Mouse (Mus musculus): Measurements from ENCODE around the gene Hist1h3d. TPM values are rescaled to one million over a fixed set of nuclear protein-coding genes. Genes with fewer than 3 reads are reported as not detected.
"Not testable (repeated sequence)": the region's sequence is repeated elsewhere in the genome, so short reads cannot be mapped to it uniquely, and the experiment has no call there.

Hist1h3d gene
- polyA plus RNA-seq, 1 experiment from 2014 or later = 0.13 TPM

- 48% methylated on average over 7 of the region's 8 CpGs for WGBS (ENCODE audit: missing documents)
- Histone ChIP-seq H3K27ac (peak overlapping the region; percentile 75), H3K36me3 (ENCODE audit: inconsistent target) (no peaks in the 10 kb centered on the region), H3K4me3 (ENCODE audit: inconsistent target) (no peak overlapping the region; the same call in 1 of the 2 replicates), H3K79me2 (ENCODE audit: inconsistent target) (no peaks in the 10 kb centered on the region)
These were observed 23.3 kb upstream of the Hist1h3d start for GRCm38 (mm10) chr13:23551931-23552914.

- Histone ChIP-seq H3K4me3 (ENCODE audit: inconsistent target) (no peak within 1 kb of the TSS), H3K79me2 (ENCODE audit: inconsistent target) (no peaks in the 10 kb centered on the region), H3K36me3 (ENCODE audit: inconsistent target) (no peaks in the 10 kb centered on the region), H3K27ac (peak within 1 kb of the TSS; percentile 75)
These were observed 22.6 kb upstream of the Hist1h3d start, which contains the start of gene Hist1h1d for GRCm38 (mm10) chr13:23552962-23553361. Gene Hist1h1d (plus strand): TSS chr13:23553262.

DNA sequence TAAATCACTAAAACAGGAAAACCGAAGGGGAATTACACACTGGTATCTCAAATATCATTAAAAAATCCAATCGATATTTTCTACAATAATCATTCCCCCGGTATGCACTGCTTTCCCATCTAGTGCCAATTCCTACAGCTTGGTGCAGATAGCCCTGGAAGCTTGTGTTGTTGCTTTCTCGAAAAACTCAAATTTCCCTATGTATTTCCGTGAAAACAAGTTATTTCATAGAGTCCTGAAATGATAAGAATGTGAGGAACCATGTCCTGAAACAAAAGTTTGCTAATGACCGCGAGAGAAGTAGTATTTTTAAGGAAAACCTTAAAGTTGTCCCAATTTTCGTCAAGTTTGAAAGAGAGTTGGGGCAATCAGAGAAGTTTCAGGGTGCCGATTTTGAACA lies 21.2 kb upstream of the Hist1h3d start:
- no peaks in the 10 kb centered on the region for H3K79me2 ChIP-seq (ENCODE audit: inconsistent target)
- H3K4me3 ChIP-seq (ENCODE audit: inconsistent target) = no peak overlapping the region
- H3K27ac ChIP-seq = peak overlapping the region; percentile 67
- WGBS (ENCODE audit: missing documents) = 27% methylated on average over 9 of the region's 9 CpGs
- H3K36me3 ChIP-seq (ENCODE audit: inconsistent target) = no peaks in the 10 kb centered on the region

DNA sequence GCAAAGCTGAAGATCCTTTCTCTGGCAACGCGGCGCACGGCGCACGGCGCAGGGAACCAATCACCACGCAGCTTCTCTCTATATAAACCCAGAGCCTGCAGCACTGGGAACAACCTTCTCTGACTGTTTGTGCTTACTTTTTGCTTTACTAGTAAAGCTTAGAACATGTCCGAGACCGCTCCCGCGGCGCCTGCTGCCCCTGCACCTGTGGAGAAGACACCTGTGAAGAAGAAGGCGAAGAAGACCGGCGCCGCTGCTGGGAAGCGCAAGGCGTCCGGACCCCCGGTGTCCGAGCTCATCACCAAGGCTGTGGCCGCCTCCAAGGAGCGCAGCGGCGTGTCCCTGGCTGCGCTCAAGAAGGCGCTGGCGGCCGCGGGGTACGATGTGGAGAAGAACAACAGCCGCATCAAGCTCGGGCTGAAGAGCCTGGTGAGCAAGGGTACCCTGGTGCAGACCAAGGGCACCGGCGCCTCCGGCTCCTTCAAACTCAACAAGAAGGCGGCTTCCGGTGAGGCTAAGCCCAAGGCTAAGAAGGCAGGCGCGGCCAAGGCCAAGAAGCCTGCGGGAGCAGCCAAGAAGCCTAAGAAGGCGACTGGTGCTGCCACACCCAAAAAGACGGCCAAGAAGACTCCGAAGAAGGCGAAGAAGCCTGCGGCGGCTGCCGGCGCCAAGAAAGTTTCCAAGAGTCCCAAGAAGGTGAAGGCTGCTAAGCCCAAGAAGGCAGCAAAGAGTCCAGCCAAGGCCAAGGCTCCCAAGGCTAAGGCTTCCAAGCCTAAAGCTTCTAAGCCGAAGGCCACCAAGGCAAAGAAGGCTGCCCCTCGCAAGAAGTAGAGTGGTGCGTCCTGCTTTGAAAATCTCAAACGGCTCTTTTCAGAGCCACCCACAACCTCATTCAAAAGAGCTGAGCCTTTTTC lies 20.4 kb upstream of the Hist1h3d start:
- Histone ChIP-seq H3K79me2 (ENCODE audit: inconsistent target) (no peaks in the 10 kb centered on the region), H3K27ac (peak overlapping the region; percentile 85), H3K36me3 (ENCODE audit: inconsistent target) (no peaks in the 10 kb centered on the region), H3K4me3 (ENCODE audit: inconsistent target) (peak overlapping the region; percentile 49)
- 1% methylated on average over 38 of the region's 54 CpGs for WGBS (ENCODE audit: missing documents)

DNA sequence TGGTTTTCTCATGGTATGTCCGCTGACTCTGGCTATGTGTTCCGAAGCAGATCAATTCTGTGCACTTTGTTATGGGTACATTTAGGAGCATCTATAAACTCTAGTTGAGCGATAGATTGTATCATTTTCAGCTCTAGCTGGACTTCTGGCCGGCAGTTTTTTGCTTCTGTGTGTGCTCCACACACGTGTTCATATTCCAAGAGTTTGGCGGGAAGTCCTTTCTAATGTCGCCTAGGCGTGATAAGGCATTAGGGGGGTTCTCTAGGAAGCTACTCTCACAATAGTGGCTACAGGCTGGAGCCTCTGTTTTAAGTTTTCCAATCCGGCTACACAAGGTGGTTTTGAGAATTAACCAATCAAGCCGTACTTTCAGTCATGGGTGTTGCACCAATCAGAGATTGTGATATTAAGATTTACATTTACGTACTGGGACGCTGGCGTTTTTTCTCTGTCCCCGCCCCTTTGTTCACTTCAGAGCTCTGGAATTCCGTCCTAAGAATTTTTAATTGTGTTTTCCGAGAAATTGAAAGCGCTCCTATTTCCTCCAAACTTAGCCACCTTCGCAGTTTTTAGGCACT lies 19.6 kb upstream of the Hist1h3d start:
- H3K27ac ChIP-seq = peak overlapping the region; percentile 85
- H3K79me2 ChIP-seq (ENCODE audit: inconsistent target) = no peaks in the 10 kb centered on the region
- peak overlapping the region; percentile 49 for H3K4me3 ChIP-seq (ENCODE audit: inconsistent target)
- 0% methylated on average over 18 of the region's 18 CpGs for WGBS (ENCODE audit: missing documents)
- no peaks in the 10 kb centered on the region for H3K36me3 ChIP-seq (ENCODE audit: inconsistent target)

DNA sequence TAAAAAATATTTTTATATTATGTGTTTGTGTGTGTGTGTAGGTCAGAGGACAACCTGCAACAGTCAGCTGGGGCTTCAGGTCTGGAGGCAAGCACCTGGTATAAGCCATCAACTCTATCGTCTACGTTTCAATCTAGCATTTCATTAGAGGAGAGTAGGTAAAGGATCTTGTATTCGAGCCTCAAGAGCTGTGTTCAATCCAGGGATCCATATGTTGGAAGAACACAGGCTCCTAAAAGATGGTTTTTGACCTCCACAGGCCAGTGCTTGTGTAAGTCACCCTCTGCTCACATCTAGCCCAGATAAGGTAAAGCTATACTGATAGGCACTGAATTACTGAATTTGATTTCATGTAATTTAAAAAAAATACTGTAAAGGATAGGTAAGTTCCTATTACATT lies 18.7 kb upstream of the Hist1h3d start:
- no peaks in the 10 kb centered on the region for H3K79me2 ChIP-seq (ENCODE audit: inconsistent target)
- no peaks in the 10 kb centered on the region for H3K36me3 ChIP-seq (ENCODE audit: inconsistent target)
- peak overlapping the region; percentile 85 for H3K27ac ChIP-seq
- H3K4me3 ChIP-seq (ENCODE audit: inconsistent target) = peak overlapping the region; percentile 49; the same call in 1 of the 2 replicates
- WGBS (ENCODE audit: missing documents) = 71% methylated on average over 3 of the region's 3 CpGs

GRCm38 (mm10) chr13:23560699-23561098 lies 14.9 kb upstream of the Hist1h3d start:
- not testable (repeated sequence) for H3K79me2 ChIP-seq (ENCODE audit: inconsistent target); H3K4me3 ChIP-seq (ENCODE audit: inconsistent target); H3K36me3 ChIP-seq (ENCODE audit: inconsistent target)
- H3K27ac ChIP-seq = peak overlapping the region; percentile 13; the same call in 1 of the 2 replicates
- 63% methylated on average over 2 of the region's 2 CpGs for WGBS (ENCODE audit: missing documents)

GRCm38 (mm10) chr13:23561531-23561882 lies 14.1 kb upstream of the Hist1h3d start:
- peak overlapping the region; percentile 5; the same call in 1 of the 2 replicates for H3K4me3 ChIP-seq (ENCODE audit: inconsistent target)
- H3K27ac ChIP-seq; H3K79me2 ChIP-seq (ENCODE audit: inconsistent target); H3K36me3 ChIP-seq (ENCODE audit: inconsistent target): not testable (repeated sequence)
- WGBS (ENCODE audit: missing documents) = 0% methylated on average over 2 of the region's 5 CpGs

DNA sequence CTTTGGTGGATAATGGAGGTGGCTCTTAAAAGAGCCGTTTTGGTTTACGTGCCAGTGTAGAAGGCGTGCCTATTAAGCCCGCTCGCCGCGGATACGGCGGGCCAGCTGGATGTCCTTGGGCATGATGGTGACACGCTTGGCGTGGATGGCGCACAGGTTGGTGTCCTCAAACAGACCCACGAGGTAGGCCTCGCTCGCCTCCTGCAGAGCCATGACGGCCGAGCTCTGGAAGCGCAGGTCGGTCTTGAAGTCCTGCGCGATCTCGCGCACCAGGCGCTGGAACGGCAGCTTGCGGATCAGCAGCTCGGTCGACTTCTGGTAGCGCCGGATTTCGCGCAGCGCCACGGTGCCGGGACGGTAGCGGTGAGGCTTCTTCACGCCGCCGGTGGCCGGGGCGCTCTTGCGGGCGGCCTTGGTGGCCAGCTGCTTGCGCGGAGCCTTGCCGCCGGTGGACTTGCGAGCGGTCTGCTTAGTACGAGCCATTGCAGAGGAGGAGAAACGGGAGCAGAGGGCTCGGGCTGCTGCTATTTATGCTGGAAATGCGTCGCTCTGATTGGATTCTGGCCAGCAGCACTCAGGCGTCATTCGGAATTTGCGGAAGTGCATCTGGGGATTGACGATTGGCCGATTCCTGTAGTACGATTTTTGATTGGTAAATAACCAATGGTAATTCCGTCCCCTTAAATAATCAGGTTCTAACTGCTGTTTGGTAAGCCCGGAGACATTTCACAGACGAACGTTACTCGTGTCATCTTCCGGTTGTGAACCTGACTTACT lies 13.5 kb upstream of the Hist1h3d start, which contains the start of gene Hist1h3e:
Gene Hist1h3e, minus strand, starts transcription at position 487 of the 777 bp plus-strand sequence.
- Histone ChIP-seq H3K27ac (peak within 1 kb of the TSS; percentile 91), H3K4me3 (ENCODE audit: inconsistent target) (peak within 1 kb of the TSS; percentile 15; the same call in 1 of the 2 replicates)
- H3K79me2 ChIP-seq (ENCODE audit: inconsistent target); H3K36me3 ChIP-seq (ENCODE audit: inconsistent target): not testable (repeated sequence)
- WGBS (ENCODE audit: missing documents) = 0% methylated on average over 23 of the region's 67 CpGs

DNA sequence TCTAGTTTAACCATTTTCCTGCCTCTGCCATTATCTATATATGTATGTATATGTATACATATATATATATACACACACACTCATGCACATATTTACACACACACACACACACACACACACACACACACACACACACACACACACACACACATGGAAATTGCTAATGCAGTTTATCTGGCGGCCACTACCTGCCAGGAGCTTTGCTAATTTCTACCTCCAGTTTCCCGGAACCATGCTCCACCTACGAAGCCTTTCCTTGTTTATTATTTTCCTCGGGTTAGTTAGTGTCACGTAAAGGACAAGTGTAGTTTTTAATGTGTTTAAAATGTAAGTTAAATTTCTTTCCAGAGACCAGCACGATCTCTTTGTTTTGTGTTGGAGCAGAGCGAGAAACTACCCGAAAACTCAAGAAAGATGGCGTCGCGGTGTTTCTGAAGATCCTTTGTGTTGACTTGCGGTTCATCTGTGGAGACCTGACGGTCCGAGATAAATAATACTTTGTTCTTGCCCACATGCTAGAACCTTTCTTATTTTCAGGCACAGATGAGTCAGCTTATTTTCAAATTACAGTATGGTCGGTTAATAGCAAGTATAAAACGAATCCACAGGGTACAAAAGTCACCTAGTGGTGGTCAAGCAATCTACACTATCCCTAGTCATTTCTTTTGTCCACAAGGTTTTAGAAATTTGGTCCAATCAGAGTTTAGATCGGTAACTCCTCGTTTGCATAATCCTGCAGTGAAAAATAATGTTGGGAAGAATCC lies 12.7 kb upstream of the Hist1h3d start:
- H3K36me3 ChIP-seq (ENCODE audit: inconsistent target) = no peaks in the 10 kb centered on the region
- peak overlapping the region; percentile 91 for H3K27ac ChIP-seq
- H3K79me2 ChIP-seq (ENCODE audit: inconsistent target) = no peaks in the 10 kb centered on the region
- 7% methylated on average over 18 of the region's 18 CpGs for WGBS (ENCODE audit: missing documents)
- H3K4me3 ChIP-seq (ENCODE audit: inconsistent target) = peak overlapping the region; percentile 15; the same call in 1 of the 2 replicates

DNA sequence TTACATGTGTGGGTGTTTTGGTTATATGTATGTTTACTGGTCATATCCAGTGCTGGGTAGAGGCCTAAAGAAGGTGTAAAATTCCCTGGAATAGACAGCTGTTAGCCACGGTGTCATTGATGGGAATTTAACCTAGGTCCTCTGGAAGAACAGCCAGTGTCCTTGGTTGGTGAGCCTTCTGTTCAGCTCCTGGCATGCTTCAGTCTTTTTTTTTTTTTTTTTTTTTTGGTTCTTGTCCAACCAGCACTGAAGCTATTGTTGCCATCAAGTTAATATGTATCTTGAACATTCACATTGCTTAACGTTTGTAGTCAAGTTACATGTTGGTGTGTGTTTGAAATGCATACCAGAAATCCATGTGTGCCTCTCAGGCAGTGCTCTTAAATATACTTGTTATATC lies 11.1 kb upstream of the Hist1h3d start:
- Histone ChIP-seq H3K36me3 (ENCODE audit: inconsistent target) (no peaks in the 10 kb centered on the region), H3K79me2 (ENCODE audit: inconsistent target) (no peaks in the 10 kb centered on the region), H3K27ac (no peak overlapping the region), H3K4me3 (ENCODE audit: inconsistent target) (no peak overlapping the region)
- 95% methylated on average over 2 of the region's 2 CpGs for WGBS (ENCODE audit: missing documents)

GRCm38 (mm10) chr13:23570261-23571021 lies 5.1 kb upstream of the Hist1h3d start:
- not testable (repeated sequence) for H3K36me3 ChIP-seq (ENCODE audit: inconsistent target)
- H3K27ac ChIP-seq = peak overlapping the region; percentile 46
- H3K79me2 ChIP-seq (ENCODE audit: inconsistent target) = peaks cover 18% of the 10 kb centered on the region; the same call in 1 of the 2 replicates
- 15% methylated on average over 5 of the region's 41 CpGs for WGBS (ENCODE audit: missing documents)
- H3K4me3 ChIP-seq (ENCODE audit: inconsistent target) = peak overlapping the region; percentile 1; the same call in 1 of the 2 replicates

Measured in macrophage (primary cell).